Comparison of ENCODE assay signal across 9 mouse cellular contexts in genomic region chr16:33676347-33677312, GRCm38 (mm10). TPM values are rescaled to one million over a fixed set of nuclear protein-coding genes. Genes with fewer than 3 reads are reported as not detected.
A peak's percentile ranks its signal among the peaks of the same experiment; 100 is the strongest.
DNase-seq lines count a peak whose midpoint lies in the region; ATAC-seq and TF ChIP-seq lines count a peak whose summit lies in the region.
"Had no signal": no experiment of that assay in that cellular context is flagged by ENCODE, and none has a peak within 500 bp of the region (broad histone marks: within the 10 kb centered on the region; RNA-seq: fewer than 3 reads in every experiment).

No protein-coding gene starts in this region.

- H3K36me3 ChIP-seq in heart, embryonic 15.5 days = no peaks in the 10 kb centered on the region
- no peaks in the 10 kb centered on the region for H3K36me3 ChIP-seq in lung, embryonic 14.5 days (ENCODE audit: insufficient read depth)
- no peaks in the 10 kb centered on the region for H3K36me3 ChIP-seq in neural tube, embryonic 15.5 days
- H3K36me3 ChIP-seq in midbrain, embryonic 15.5 days (replicated peaks) = no peaks in the 10 kb centered on the region

- 33% methylated on average over 7 of the region's 7 CpGs for WGBS in heart, embryonic 15.5 days
- WGBS in lung, embryonic 14.5 days = 46% methylated on average over 7 of the region's 7 CpGs
- 81% methylated on average over 7 of the region's 7 CpGs for WGBS in neural tube, embryonic 15.5 days
- WGBS in midbrain, embryonic 15.5 days = 65% methylated on average over 7 of the region's 7 CpGs

- DNase-seq in gastrocnemius, adult 2 months = peak; percentile 52
- no peak for DNase-seq in gastrocnemius, postnatal 4 days (ENCODE audit: low spot score in 2 of 2)
- peak; percentile 70 for DNase-seq in Muller cell, postnatal 12 days (ENCODE audit: inconsistent ontology term)
- peak; percentile 62 for DNase-seq in lung, embryonic 14.5 days
- DNase-seq in layer of hippocampus, postnatal 10 days (ENCODE audit: low spot score in 2 of 2) = no peak
- DNase-seq: left cerebral cortex, postnatal 4 days had no signal

- intact Hi-C loops in gastrocnemius, adult 2 months (cut with DNase I) = loop anchor here (2.0 kb wide), 1 partner anchor 94 kb away; no protein-coding TSS in a partner anchor

- peaks cover 31% of the 10 kb centered on the region for H3K4me1 ChIP-seq in heart, embryonic 15.5 days (replicated peaks)
- H3K4me1 ChIP-seq in lung, embryonic 14.5 days (ENCODE audit: insufficient read depth) = peaks cover 19% of the 10 kb centered on the region
- 0 out of 2 replicates have a peak, but pooled peaks cover 6% of the 10 kb centered on the region for H3K4me1 ChIP-seq in neural tube, embryonic 15.5 days
- H3K4me1 ChIP-seq in midbrain, embryonic 15.5 days = no peaks in the 10 kb centered on the region; the same call in 1 of the 2 replicates

- no peak overlapping the region for H3K9ac ChIP-seq in heart, embryonic 15.5 days
- H3K9ac ChIP-seq in lung, embryonic 14.5 days = no peak overlapping the region
- no peak overlapping the region for H3K9ac ChIP-seq in neural tube, embryonic 15.5 days (replicated peaks)
- H3K9ac ChIP-seq in midbrain, embryonic 15.5 days = no peak overlapping the region

- H3K9me3 ChIP-seq in heart, embryonic 15.5 days (replicated peaks) = no peaks in the 10 kb centered on the region
- H3K9me3 ChIP-seq in lung, embryonic 14.5 days (ENCODE audit: low read depth, low read length) = 0 out of 2 replicates have a peak, but pooled peaks cover 3% of the 10 kb centered on the region
- H3K9me3 ChIP-seq in neural tube, embryonic 15.5 days (replicated peaks) = no peaks in the 10 kb centered on the region
- H3K9me3 ChIP-seq in midbrain, embryonic 15.5 days = no peaks in the 10 kb centered on the region

- no peaks in the 10 kb centered on the region for H3K27me3 ChIP-seq in heart, embryonic 15.5 days
- no peaks in the 10 kb centered on the region for H3K27me3 ChIP-seq in lung, embryonic 14.5 days (ENCODE audit: insufficient read depth, low read length)
- H3K27me3 ChIP-seq in neural tube, embryonic 15.5 days (replicated peaks) = no peaks in the 10 kb centered on the region
- H3K27me3 ChIP-seq in midbrain, embryonic 15.5 days (replicated peaks) = no peaks in the 10 kb centered on the region

- no peak overlapping the region for H3K4me2 ChIP-seq in heart, embryonic 15.5 days
- no peak overlapping the region for H3K4me2 ChIP-seq in lung, embryonic 14.5 days
- H3K4me2 ChIP-seq in neural tube, embryonic 15.5 days = no peak overlapping the region
- H3K4me2 ChIP-seq in midbrain, embryonic 15.5 days = no peak overlapping the region

- H3K27ac ChIP-seq in gastrocnemius, adult 2 months = peak overlapping the region; percentile 84
- H3K27ac ChIP-seq in heart, embryonic 15.5 days = peak overlapping the region; percentile 66
- H3K27ac ChIP-seq in lung, embryonic 14.5 days (ENCODE audit: low read depth) = peak overlapping the region; percentile 58; the same call in 1 of the 2 replicates
- H3K27ac ChIP-seq in neural tube, embryonic 15.5 days (replicated peaks) = no peak overlapping the region
- no peak overlapping the region for H3K27ac ChIP-seq in midbrain, embryonic 15.5 days

- no peak overlapping the region for H3K4me3 ChIP-seq in gastrocnemius, adult 2 months
- no peak overlapping the region for H3K4me3 ChIP-seq in heart, embryonic 15.5 days
- H3K4me3 ChIP-seq in lung, embryonic 14.5 days (ENCODE audit: low read depth, low read length) = no peak overlapping the region
- H3K4me3 ChIP-seq in neural tube, embryonic 15.5 days (replicated peaks) = no peak overlapping the region
- no peak overlapping the region for H3K4me3 ChIP-seq in midbrain, embryonic 15.5 days

- peak; percentile 72 for ATAC-seq in heart, embryonic 15.5 days (replicated peaks; ENCODE audit: insufficient number of reproducible peaks, insufficient read depth, low FRiP score, low read depth)
- ATAC-seq in lung, embryonic 14.5 days (ENCODE audit: insufficient read depth) = peak; percentile 21; the same call in 1 of the 2 replicates
- no peak for ATAC-seq in neural tube, embryonic 15.5 days (ENCODE audit: low FRiP score)
- no peak for ATAC-seq in midbrain, embryonic 15.5 days (replicated peaks)

- no peak for TF ChIP-seq CTCF in gastrocnemius, adult 2 months (IDR thresholded peaks at IDR 0.05)
- no peak for TF ChIP-seq CTCF in lung, embryonic 14.5 days (IDR thresholded peaks at IDR 0.05; ENCODE audit: low read depth)

RNA-seq across cellular contexts. Expression of gene Heg1, which starts 7.5 kb away (rescaled TPM):
- 10 to 100 TPM; 30.4 to 43.3 TPM for total RNA-seq in gastrocnemius, adult 2 months (2021)
- 10 to 100 TPM; 88.4 to 99.3 TPM for total RNA-seq in gastrocnemius, postnatal 4 days (2021)
- polyA plus RNA-seq in heart, embryonic 15.5 days (2015; fragmentation: Nextera tagmentation; extraction: Ambion mirVana) = 30.5 and 42.5 TPM in 2 replicates
- 24.4 and 25.4 TPM in 2 replicates for polyA plus RNA-seq in lung, embryonic 14.5 days (2014; fragmentation: Nextera tagmentation; extraction: Ambion mirVana)
- total RNA-seq in layer of hippocampus, postnatal 10 days (2021) = 10 to 100 TPM; 31.9 to 32.4 TPM
- 7.8 and 10.9 TPM in 2 replicates for polyA plus RNA-seq in neural tube, embryonic 15.5 days (2015; fragmentation: Nextera tagmentation; extraction: Ambion mirVana)
- 14.2 and 14.5 TPM in 2 replicates for polyA plus RNA-seq in midbrain, embryonic 15.5 days (2015; fragmentation: Nextera tagmentation; extraction: Ambion mirVana)

Comparison
In these comparisons a context has a peak if more than half of its experiments do, and no peak if none do; other contexts are left out.
1. DNase-seq: peak in gastrocnemius, adult 2 months (single experiment), Muller cell, postnatal 12 days (single experiment) and lung, embryonic 14.5 days (single experiment); none in gastrocnemius, postnatal 4 days (0 of 2) and layer of hippocampus, postnatal 10 days (0 of 2).
2. H3K27ac ChIP-seq: peak in gastrocnemius, adult 2 months (single experiment), heart, embryonic 15.5 days (single experiment) and lung, embryonic 14.5 days (single experiment); none in neural tube, embryonic 15.5 days (single experiment) and midbrain, embryonic 15.5 days (single experiment).
3. ATAC-seq: peak in heart, embryonic 15.5 days (single experiment) and lung, embryonic 14.5 days (single experiment); none in neural tube, embryonic 15.5 days (single experiment) and midbrain, embryonic 15.5 days (single experiment).